Mouse (Mus musculus) 3T3-L1 (cell line): Measurements from ENCODE around the gene Rin2.

Experiments used
- DNase-seq: peaks from one replicate; pipeline ENCODE4 v3.0.0-alpha.2; 2015; ENCODE audit warnings: low read depth, low spot score

The Rin2 gene

DNA sequence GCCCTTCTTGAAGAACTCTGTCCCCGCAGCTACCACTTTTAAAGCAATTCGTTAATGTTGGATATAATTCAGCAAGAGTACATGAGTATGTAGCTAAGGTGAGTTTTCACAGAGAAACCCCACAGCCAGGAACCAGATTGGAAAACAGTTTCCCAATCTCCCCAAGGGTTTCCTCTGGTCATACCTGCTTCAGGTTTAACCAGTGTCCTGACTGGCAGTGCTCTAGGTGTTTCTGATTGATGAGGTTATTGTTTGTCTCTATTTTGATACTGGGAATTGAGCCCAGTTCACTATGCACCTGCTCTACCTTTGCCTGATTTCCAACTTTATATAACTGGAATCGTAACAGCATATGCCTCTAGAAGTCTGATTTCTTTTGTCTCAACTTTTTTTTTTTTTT is 153.6 kb downstream of the Rin2 start:
- DNase-seq, result no peak

DNA sequence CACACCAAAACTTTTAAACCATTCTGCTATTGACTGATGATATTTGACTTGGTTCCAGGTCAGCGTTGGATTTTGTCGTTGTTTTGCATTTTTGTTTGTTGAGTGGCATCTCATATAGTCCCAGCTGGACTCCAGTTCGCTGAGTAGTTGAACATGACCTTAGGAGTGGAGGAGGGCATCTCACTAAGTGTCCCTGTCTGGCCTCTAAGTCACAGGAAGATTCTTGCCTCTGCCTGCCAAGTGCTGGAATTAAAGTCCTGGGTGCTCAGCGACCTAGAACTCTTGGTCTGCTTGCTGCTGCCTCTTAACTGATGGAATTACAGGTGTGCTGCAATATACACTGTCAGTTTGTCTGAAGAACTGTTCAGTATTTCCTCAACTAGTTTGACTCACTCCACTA is 154.2 kb downstream of the Rin2 start:
- no peak for DNase-seq

- DNase-seq, result no peak
These were observed 155.4 kb downstream of the Rin2 start for GRCm38 (mm10) chr2:145830417-145830816.

DNA sequence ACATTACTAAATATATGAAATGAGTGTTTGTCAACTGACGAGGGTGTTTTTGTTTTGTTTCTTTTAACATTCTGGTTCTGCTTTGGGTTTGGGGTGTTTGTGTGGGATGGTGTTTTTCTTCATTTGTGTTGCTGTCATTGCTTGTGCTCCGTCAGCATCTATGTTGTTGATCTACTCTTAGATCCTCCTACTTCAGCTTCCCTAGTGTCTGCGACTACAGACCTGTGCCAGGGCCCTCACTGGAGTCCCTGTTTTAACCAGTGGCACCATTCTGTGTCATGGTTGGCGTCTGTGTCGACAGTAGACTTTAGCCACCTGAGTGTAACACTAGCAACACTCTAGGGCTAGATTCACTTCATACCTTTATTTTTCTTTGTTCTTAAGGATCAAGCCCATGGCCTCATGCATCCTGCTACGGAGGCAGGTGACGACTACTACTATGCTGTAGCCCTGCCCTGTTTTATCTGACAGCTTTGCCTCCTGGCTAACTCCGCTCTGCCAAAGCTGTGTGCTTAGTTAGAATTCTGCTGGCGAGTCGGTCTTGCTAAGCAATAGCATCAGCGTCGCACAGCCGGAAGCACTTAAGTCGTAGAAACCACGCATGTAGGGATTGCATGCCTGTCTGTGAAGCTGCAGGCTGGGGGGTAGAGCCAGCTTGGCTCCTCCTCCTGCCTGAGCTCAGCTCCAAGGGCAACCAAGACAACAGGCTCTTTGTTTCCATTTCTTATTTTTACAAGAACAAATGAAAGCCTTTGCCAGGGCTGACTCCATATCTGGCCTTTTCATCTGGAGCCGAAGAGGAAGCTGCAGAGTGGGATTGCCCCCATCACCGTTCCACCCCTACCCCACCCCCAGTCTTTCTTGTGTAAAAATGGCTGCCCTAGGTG is 157.2 kb downstream of the Rin2 start:
- peak; percentile 67 for DNase-seq

DNA sequence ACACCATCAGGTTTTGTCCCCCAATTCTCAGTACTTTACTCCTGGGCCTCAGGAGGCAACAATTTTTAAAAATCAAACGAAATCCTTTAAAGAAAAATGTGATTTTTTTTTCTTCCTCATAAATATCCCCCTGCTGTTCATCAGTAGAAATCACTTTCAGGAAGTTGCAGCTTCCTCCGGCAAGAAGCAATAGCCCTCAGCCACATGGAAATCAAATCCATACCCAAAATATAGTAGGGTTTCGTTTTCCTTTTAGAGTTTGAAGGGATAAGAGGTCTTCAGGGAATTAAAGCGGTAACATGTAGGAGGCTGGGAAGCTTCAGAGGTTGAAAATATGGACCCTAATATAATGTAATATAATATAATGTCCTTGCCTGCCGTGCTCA is 157.8 kb downstream of the Rin2 start:
- peak; percentile 35 for DNase-seq

- DNase-seq, result peak; percentile 85
These were observed 158.3 kb downstream of the Rin2 start for GRCm38 (mm10) chr2:145833341-145833740.

GRCm38 (mm10) chr2:145835920-145836319 is 160.9 kb downstream of the Rin2 start:
- no peak for DNase-seq

DNA sequence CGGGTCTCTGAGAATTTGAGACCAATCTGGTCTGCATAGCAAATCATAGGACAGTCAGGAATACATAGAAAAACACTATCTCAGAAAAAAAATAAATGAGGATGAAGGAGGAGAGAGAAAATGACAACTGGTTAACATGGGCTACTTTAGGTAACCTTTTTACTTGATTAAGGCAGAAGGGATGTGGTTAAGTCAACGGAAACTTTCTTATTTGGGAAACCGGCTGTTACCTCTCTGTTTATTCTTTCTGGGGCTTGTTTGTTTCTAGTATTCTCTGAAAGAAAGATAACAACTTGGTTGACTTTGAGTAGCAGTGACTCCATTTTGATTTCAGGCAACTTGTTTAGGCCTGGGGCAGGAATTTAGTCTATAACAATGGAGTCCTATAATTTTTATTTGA is 163.7 kb downstream of the Rin2 start:
- no peak for DNase-seq

DNA sequence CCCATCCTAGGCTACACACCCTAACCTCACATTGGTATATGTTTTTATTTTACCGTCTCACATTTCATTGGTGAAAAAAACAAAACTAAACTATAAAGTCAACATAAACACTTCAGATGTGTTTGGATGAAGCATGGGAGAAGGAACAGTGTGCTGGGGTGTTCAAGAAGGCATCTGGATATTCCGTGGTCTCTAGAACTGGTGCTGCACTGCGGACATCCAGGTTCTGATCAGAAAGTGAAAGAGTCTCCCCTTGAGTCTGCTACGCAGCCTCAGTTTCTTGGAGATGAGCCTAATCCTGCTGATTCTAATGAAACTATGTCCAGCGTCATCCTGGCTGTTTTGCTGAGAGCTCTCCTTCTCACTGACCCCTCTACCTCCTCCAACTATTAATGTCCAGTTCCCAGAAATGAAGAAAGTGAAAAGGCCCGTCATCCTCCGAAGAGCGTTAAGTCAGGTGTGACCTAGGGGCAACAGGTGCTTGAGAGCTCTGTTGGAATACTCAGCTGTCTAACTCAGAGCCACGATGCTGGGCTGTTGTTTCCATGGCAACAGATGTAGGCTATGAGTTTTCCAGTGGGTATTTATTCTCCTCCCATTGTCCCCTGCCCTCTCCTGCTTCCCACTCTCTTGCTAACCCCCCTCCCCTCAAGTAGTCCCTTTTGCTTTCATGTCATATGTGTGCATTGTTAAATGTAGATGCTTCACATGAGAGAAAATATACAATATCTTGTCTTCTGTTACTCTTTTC is 164.7 kb downstream of the Rin2 start:
- DNase-seq, result no peak

DNA sequence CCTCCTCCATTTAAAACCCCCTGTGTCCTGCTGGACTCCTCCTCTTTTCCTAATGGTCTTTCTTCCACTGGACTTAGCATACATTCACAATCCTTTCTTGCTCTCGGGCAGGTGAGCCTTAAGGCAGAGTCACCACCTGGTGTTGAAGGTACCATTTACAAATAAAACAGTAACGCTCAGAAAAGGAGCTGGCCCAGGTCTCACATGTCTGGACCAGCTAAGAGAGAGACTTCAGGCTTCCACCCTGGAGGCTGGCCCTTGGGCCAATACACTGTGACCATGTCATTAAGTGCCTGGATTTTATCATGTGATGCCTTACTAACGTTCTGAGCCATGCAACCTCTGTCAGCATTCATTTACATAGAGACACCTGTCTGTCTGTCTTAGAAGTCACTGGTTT is 165.3 kb downstream of the Rin2 start:
- DNase-seq, result no peak

- peak; percentile 42 for DNase-seq
These were observed 166.2 kb downstream of the Rin2 start for GRCm38 (mm10) chr2:145840910-145841870.

GRCm38 (mm10) chr2:145843322-145843721 is 168.3 kb downstream of the Rin2 start:
- DNase-seq, result peak; percentile 95

- no peak for DNase-seq
These were observed 171.6 kb downstream of the Rin2 start for GRCm38 (mm10) chr2:145846595-145846994.

DNA sequence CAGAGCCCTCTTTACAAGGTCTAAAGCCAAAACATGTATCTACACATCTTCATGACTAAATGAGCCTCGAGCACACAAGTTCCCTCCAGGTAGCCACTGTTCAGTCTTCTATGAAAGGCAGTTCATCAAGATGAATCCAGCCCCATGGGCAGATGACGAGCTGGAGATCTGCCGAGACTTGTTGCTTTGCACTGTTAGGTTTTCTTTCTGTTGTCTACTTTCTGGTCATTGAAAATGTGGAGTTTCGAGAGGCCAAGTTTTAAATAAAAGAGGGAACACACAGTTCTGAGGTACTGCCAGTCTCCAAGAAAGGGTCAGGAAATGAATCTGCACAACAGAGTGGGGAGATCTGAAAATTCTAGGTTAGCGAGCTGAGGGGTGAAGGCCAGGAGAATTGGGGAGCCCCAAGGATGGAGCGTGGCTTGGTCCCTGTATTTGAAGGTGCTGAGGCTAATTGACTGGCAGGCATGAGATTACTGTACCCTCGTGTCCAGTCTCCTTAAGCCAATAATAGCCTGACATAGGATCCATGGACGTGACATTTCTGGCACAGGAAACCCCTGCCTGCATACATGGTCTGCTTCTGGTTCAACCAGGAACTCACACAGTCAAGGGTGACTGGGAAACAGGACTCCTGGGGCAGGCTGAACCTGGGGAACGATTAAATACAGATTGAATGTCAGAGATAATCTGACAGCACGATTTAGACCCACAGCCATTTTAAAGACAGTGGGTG is 174.3 kb downstream of the Rin2 start:
- DNase-seq, result no peak

- peak; percentile 65 for DNase-seq
These were observed 175.8 kb downstream of the Rin2 start for GRCm38 (mm10) chr2:145850779-145851178.

- DNase-seq, result no peak
These were observed 180.8 kb downstream of the Rin2 start for GRCm38 (mm10) chr2:145855831-145856230.

DNA sequence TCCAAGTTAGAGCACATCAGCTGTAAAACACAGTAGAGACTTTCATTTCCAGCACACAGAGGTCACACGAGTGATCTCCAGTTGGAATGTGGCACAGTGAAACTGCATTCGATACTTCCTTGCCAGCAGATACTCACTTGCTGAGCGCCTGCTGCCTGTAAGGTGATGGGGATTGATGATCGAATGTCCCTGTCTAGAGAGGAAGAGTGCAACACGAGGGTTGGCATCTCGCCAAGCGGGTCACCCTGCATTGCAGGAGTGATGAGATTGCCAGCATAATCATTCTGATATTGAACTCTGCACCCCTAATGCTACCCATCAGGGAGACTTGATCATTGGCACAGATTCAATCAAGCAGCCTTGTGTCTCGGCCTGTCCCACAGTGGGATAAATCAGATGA is 182.8 kb downstream of the Rin2 start:
- no peak for DNase-seq

GRCm38 (mm10) chr2:145859442-145859931 is 184.5 kb downstream of the Rin2 start:
- DNase-seq, result peak; percentile 88

DNA sequence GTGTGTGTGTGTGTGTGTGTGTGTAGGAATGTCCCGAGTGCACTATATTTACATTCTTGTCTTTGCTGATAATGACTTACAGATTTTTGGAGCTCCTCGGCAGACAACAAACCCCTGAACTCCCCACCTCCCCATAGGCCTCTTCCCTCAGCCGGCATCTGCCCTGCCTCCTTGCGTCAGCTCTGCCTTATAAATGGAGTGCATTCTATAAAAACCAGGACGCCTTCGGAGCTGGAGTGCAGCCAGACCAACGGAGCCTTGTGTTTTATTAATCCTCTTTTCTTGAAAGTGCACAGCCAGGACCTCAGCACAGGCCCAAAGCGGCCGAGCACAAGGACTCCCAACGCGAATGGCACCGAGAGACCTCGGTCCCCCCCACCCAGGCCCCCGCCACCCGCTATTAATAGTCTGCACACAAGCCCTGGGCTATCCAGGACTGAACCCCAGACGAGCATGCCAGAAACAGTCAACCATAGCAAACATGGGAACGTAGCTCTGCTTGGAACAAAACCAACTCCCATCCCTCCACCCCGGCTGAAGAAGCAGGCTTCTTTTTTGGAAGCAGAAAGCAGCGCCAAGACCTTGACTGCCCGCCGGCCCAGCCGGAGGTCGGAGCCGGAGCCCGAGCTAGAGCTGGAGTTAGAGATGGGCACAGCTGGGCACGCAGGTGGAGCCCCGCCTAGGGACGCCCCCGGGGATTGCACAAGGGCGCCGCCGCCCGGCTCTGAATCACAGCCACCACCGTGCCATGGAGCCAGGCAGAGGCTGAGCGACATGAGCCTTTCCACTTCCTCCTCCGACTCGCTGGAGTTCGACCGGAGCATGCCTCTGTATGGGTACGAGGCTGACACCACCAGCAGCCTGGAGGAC is 185.2 kb downstream of the Rin2 start:
- DNase-seq, result peak; percentile 95
